Mouse (Mus musculus) C2C12 (cell line): ENCODE results near the gene Abhd6. TPM values are rescaled to one million over a fixed set of nuclear protein-coding genes. Genes with fewer than 3 reads are reported as not detected.

Experiments
- H3K27me3 ChIP-seq: one replicate; pipeline ENCODE4 v1.6.1; 2011; ENCODE audit not compliant: control insufficient read depth, insufficient read depth, insufficient read length
- H3K36me3 ChIP-seq: one replicate; pipeline ENCODE4 v1.6.1; 2011; ENCODE audit not compliant: control insufficient read depth, insufficient read depth
- H3K4me3 ChIP-seq: one replicate; pipeline ENCODE4 v1.5.1; 2011; ENCODE audit warnings: mild to moderate bottlenecking, control low read depth; ENCODE audit not compliant: poor library complexity, insufficient read depth, severe bottlenecking
- H3K79me2 ChIP-seq: one replicate; pipeline ENCODE4 v1.6.1; 2011; ENCODE audit not compliant: control insufficient read depth, insufficient read depth
- H3K79me3 ChIP-seq: one replicate; pipeline ENCODE4 v1.6.1; 2011; ENCODE audit warnings: low read depth, control low read depth
- H3ac ChIP-seq: one replicate; pipeline ENCODE3; 2011; ENCODE audit warnings: low read depth; ENCODE audit not compliant: control insufficient read depth, insufficient read length
- CEBPB ChIP-seq: IDR thresholded peaks from one replicate; pipeline ENCODE4 v1.6.1; 2011; ENCODE audit warnings: low read depth, mild to moderate bottlenecking, control low read depth, moderate library complexity
- CTCF ChIP-seq: IDR thresholded peaks from one replicate; pipeline ENCODE4 v1.5.1; 2011; ENCODE audit not compliant: control insufficient read depth, insufficient read depth, insufficient read length
- FOSL1 ChIP-seq: IDR thresholded peaks from one replicate; pipeline ENCODE4 v1.8.0; 2011; ENCODE audit warnings: mild to moderate bottlenecking, low read length; ENCODE audit not compliant: poor library complexity, insufficient read depth, severe bottlenecking
- MAX ChIP-seq: IDR thresholded peaks from one replicate; pipeline ENCODE4 v1.6.1; 2011; ENCODE audit warnings: mild to moderate bottlenecking, control low read depth
- MYOD1 ChIP-seq: IDR thresholded peaks from one replicate; pipeline ENCODE4 v1.6.1; 2011; ENCODE audit warnings: low read depth; ENCODE audit not compliant: control insufficient read depth, insufficient read length
- MYOG ChIP-seq: IDR thresholded peaks from one replicate; pipeline ENCODE4 v1.6.1; 2011; ENCODE audit not compliant: control insufficient read depth, insufficient read length; ENCODE audit errors: extremely low read depth
- USF1 ChIP-seq: IDR thresholded peaks from one replicate; pipeline ENCODE4 v1.6.1; 2011; ENCODE audit warnings: low read depth, mild to moderate bottlenecking, control low read depth, moderate library complexity
- polyA plus RNA-seq: library from polyadenylated mRNA; unstranded; fragments of >200 nt; fragmentation: generic; extraction: Trizol; gene quantifications from one replicate; pipeline ENCODE4 v1.2.1, GENCODE M21; 2012; ENCODE audit warnings: missing spikeins

The Abhd6 gene
- polyA plus RNA-seq, 1 experiment = 9.0 TPM

DNA sequence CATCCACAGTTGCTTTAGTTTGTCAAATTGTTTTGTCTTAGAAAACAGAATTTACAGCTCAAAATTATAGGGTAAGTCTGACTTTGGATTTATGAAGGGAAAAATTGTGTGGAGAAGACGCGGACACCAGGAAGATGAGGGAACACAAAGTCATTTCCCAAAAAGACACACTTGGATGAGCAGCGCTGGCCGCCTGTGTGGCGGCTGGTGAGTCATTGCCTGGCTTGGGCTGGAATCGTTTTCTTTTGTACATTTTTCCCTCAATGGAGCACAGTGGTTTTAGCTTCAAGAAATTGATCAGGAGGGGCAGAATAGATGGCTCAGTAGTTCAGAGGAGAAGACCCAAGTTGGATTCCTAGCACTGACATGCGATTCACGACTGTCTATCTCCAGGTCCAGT is 99.2 kb downstream of the Abhd6 start:
- no peak overlapping the region for H3K4me3 ChIP-seq
- no peaks in the 10 kb centered on the region for H3K36me3 ChIP-seq
- peaks cover 2% of the 10 kb centered on the region for H3K79me3 ChIP-seq
- TF ChIP-seq MYOD1 (no peak), CEBPB (no peak), MYOG (no peak), USF1 (no peak), FOSL1 (no peak), CTCF (no peak), MAX (no peak)
- peaks cover 13% of the 10 kb centered on the region for H3K79me2 ChIP-seq
- H3ac ChIP-seq = no peak overlapping the region
- no peaks in the 10 kb centered on the region for H3K27me3 ChIP-seq

DNA sequence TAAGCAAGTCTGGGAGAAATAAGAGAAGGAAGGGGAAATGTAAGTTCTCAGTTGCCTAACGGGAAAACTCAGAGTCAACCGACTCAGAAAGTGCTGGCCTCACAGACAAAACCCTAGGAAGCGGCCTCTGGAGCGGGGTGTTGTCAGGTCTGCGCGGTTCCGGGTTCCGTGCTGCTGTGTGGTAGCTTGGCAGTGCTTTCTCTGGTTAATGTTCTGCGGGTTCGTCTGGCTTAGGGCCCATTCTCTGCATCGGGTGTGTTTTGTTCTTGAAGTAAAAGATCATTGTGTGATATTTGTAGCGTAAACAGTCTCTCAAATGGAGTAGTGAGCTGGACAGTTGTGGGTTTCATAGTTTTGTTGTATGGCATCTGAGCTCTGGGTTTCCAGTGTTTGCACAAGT is 100.0 kb downstream of the Abhd6 start:
- peaks cover 2% of the 10 kb centered on the region for H3K79me3 ChIP-seq
- no peak overlapping the region for H3ac ChIP-seq
- TF ChIP-seq USF1 (no peak), CTCF (no peak), CEBPB (no peak), MYOG (no peak), MAX (no peak), FOSL1 (no peak), MYOD1 (no peak)
- no peak overlapping the region for H3K4me3 ChIP-seq
- H3K36me3 ChIP-seq = no peaks in the 10 kb centered on the region
- no peaks in the 10 kb centered on the region for H3K27me3 ChIP-seq
- peaks cover 13% of the 10 kb centered on the region for H3K79me2 ChIP-seq

Other genes starting within 250 kb of the Abhd6 start
- not detected for gene Gm26661, start 211.3 kb upstream of the Abhd6 start, polyA plus RNA-seq
- gene Flnb, start 184.9 kb upstream of the Abhd6 start, polyA plus RNA-seq = 154 TPM
- gene Gm45521, start 45.6 kb upstream of the Abhd6 start, polyA plus RNA-seq = not detected
- not detected for gene Dnase1l3, start 8.3 kb upstream of the Abhd6 start, polyA plus RNA-seq
- gene Rpp14, start 77.5 kb downstream of the Abhd6 start, polyA plus RNA-seq = 33.7 TPM
- 17.8 TPM for gene Pxk, start 95.3 kb downstream of the Abhd6 start, polyA plus RNA-seq
- gene Pdhb, start 170.1 kb downstream of the Abhd6 start, polyA plus RNA-seq = 127 TPM
- 3.9 TPM for gene Kctd6, start 211.2 kb downstream of the Abhd6 start, polyA plus RNA-seq